Mouse (Mus musculus) T-helper 2 cell (primary cell): ENCODE data around the gene Srarp.

Experiments
- in situ Hi-C: fragments of 300-600 bp; cut with MboI, MseI; formaldehyde crosslinking; loops from one replicate; pipeline ENCODE4 v1.15.1; 2025; ENCODE audit warnings: high pct_unique_total_duplicates

Srarp gene

GRCm38 (mm10) chr4:141458236-141458635 is 22.3 kb upstream of the Srarp start:
- in situ Hi-C loops, result no loop called here

- in situ Hi-C loops, result no loop called here
Observed at GRCm38 (mm10) chr4:141456193-141456938, 20.5 kb upstream of the Srarp start.

- in situ Hi-C loops, result no loop called here
Observed at GRCm38 (mm10) chr4:141455526-141455925, 19.6 kb upstream of the Srarp start.

- in situ Hi-C loops, result no loop called here
Observed at GRCm38 (mm10) chr4:141454581-141455350, 18.9 kb upstream of the Srarp start.

- in situ Hi-C loops, result no loop called here
Observed at GRCm38 (mm10) chr4:141451916-141452450, 16.1 kb upstream of the Srarp start.

GRCm38 (mm10) chr4:141451251-141451650 is 15.3 kb upstream of the Srarp start:
- in situ Hi-C loops, result no loop called here

GRCm38 (mm10) chr4:141446211-141446610 is 10.3 kb upstream of the Srarp start:
- in situ Hi-C loops, result loop anchor here (5.0 kb wide), 1 partner anchor 34 kb away; no protein-coding TSS in a partner anchor

GRCm38 (mm10) chr4:141445328-141445720 is 9.4 kb upstream of the Srarp start:
- in situ Hi-C loops, result loop anchor here (5.0 kb wide), 1 partner anchor 33 kb away; no protein-coding TSS in a partner anchor

GRCm38 (mm10) chr4:141444451-141445327 is 8.8 kb upstream of the Srarp start, which contains the start of gene Zbtb17:
Gene Zbtb17, plus strand, starts transcription at chr4:141444654.
- in situ Hi-C loops, result loop anchor here (5.0 kb wide), 1 partner anchor 32 kb away; no protein-coding TSS in a partner anchor

- in situ Hi-C loops, result no loop called here
Observed at GRCm38 (mm10) chr4:141443641-141444429, 7.9 kb upstream of the Srarp start.

GRCm38 (mm10) chr4:141440877-141441276 is 5.0 kb upstream of the Srarp start:
- in situ Hi-C loops, result no loop called here

GRCm38 (mm10) chr4:141439083-141439803 is 3.3 kb upstream of the Srarp start:
- in situ Hi-C loops, result no loop called here

- in situ Hi-C loops, result no loop called here
Observed at GRCm38 (mm10) chr4:141433191-141433590, 2.7 kb downstream of the Srarp start.

- in situ Hi-C loops, result no loop called here
Observed at GRCm38 (mm10) chr4:141432666-141433065, 3.2 kb downstream of the Srarp start.

- in situ Hi-C loops, result no loop called here
Observed at GRCm38 (mm10) chr4:141430997-141431396, 4.9 kb downstream of the Srarp start.

GRCm38 (mm10) chr4:141429847-141430246 is 6.1 kb downstream of the Srarp start:
- in situ Hi-C loops, result loop anchor here (10.0 kb wide), 1 partner anchor 725 kb away; the partner anchor contains the start of gene Rcc2

GRCm38 (mm10) chr4:141429381-141429780 is 6.5 kb downstream of the Srarp start:
- in situ Hi-C loops, result loop anchor here (10.0 kb wide), 1 partner anchor 725 kb away; the partner anchor contains the start of gene Rcc2

GRCm38 (mm10) chr4:141427921-141428320 is 8.0 kb downstream of the Srarp start:
- in situ Hi-C loops, result loop anchor here (10.0 kb wide), 1 partner anchor 723 kb away; the partner anchor contains the start of gene Rcc2
